Mouse (Mus musculus) bone marrow, adult 2 months (tissue): ENCODE results near the gene Gpat2. TPM values are rescaled to one million over a fixed set of nuclear protein-coding genes. Genes with fewer than 3 reads are reported as not detected.
A peak's percentile ranks its signal among the peaks of the same experiment; 100 is the strongest.

Experiments
- H3K27ac ChIP-seq: fragments of 200-500 bp; 2 replicates; pipeline ENCODE4 v1.5.1; 2012; ENCODE audit warnings: low read depth, mild to moderate bottlenecking, control low read depth, inconsistent platforms, low read length; ENCODE audit not compliant: control insufficient read depth, poor library complexity, insufficient read depth
- H3K4me1 ChIP-seq: fragments of 200-500 bp; 2 replicates; pipeline ENCODE4 v1.6.1; 2011; ENCODE audit warnings: low read length; ENCODE audit not compliant: control insufficient read depth, insufficient read depth
- H3K4me3 ChIP-seq: fragments of 200-500 bp; replicated peaks from 2 replicates; pipeline ENCODE3; 2011; ENCODE audit warnings: mild to moderate bottlenecking, low read depth, low read length, control low read depth; ENCODE audit not compliant: control insufficient read depth
- CTCF ChIP-seq: fragments of 200-500 bp; IDR thresholded peaks from 2 replicates; pipeline ENCODE4 v1.5.1; 2011; ENCODE audit warnings: low read length, control low read depth; ENCODE audit not compliant: control insufficient read depth, insufficient read depth
- POLR2A ChIP-seq: fragments of 200-500 bp; IDR thresholded peaks from 2 replicates; pipeline ENCODE4 v1.6.1; 2011; ENCODE audit warnings: low read depth, mild to moderate bottlenecking, control low read depth, low read length, borderline replicate concordance; ENCODE audit not compliant: control insufficient read depth
- WGBS: fragments of 180-500 bp; shearing (Covaris S2); methylation state at CpG from one replicate; pipeline ENCODE4 v1.1.7; 2018; 5-methylcytosine and 5-hydroxymethylcytosine counted together
- polyA plus RNA-seq: library from polyadenylated mRNA; stranded (reverse); fragments of >200 nt; gene quantifications from 2 replicates; pipeline ENCODE4 v1.2.4, GENCODE M21; 2011; ENCODE audit warnings: low replicate concordance; ENCODE audit not compliant: missing spikeins, insufficient read depth, insufficient read length

Gene Gpat2
- not detected in 2 replicates for polyA plus RNA-seq

GRCm38 (mm10) chr2:127424977-127425376 is at the start of gene Gpat2:
Gene Gpat2 (plus strand): TSS chr2:127425199.
- Histone ChIP-seq H3K4me3 (no peak within 1 kb of the TSS), H3K4me1 (no peaks in the 10 kb centered on the region), H3K27ac (no peak within 1 kb of the TSS)
- no peak for TF ChIP-seq POLR2A
- TF ChIP-seq CTCF: no peak
- 81% methylated on average over 17 of the region's 17 CpGs for WGBS

DNA sequence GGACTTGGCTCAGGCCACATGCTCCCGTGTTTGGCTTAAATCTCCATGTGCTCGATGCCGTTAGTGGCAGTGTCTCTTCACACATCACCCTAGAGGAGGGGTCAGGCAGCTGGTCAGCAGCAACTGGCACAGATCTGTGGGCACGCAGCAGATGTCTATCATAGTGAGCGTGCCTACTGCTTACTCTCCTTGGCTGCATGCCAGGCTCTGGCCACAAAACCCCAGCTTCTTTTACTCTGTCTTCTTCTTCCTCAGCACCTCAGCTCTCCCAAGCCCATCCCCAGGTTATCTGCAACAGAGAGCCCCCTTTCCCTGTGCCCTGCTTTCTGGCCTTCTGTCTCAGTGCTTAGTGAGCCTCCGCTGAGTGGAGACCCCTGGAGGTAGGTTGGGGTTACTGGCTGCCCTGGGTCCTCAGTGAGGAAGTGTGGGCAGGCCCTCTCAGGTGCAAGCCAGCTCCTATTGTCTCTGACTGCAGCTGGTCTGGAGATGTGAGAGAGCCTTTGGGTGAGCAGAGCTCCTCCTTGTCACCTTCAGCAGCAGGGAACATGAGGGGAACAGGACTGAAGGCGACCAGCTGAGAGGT is 49.1 kb upstream of the Gpat2 start:
- no peak overlapping the region for H3K4me3 ChIP-seq
- no peak overlapping the region for H3K27ac ChIP-seq
- WGBS: 13% methylated on average over 7 of the region's 7 CpGs
- TF ChIP-seq CTCF (peak; percentile 56; the same call in 1 of the 2 replicates), POLR2A (no peak)
- no peaks in the 10 kb centered on the region for H3K4me1 ChIP-seq

DNA sequence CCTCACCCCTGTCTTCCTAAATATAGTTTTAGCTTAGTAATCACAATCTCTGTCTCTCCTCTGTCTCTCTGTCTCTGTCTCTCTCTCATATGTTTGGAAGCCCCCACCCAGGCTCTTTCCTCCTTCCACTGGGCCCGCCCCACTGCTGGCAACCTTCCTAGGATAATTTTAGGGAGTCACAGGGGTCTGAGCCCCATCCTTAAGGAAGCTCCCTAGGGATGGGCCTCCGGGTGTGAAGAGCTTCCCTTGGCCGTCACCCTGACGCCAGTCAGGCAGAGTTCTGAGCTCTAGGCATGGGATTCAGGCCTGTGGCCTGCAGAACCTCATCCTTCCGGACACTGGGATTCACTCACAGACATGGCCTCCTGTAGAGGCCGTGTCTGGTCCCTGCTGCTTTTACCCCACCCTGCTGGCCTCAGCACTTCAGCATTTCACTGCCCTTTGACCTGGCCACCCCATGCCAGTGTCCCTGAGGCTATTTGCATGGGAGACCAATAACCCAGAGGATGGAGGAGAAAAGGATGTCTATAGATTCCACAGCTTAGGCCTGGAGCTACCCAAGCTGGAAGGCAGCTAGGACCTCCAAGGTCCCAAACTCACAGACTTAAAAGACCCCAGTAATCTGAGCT is 48.5 kb upstream of the Gpat2 start:
- H3K4me1 ChIP-seq: no peaks in the 10 kb centered on the region
- no peak overlapping the region for H3K27ac ChIP-seq
- no peak overlapping the region for H3K4me3 ChIP-seq
- TF ChIP-seq POLR2A: no peak
- no peak for TF ChIP-seq CTCF
- WGBS: 80% methylated on average over 6 of the region's 6 CpGs

DNA sequence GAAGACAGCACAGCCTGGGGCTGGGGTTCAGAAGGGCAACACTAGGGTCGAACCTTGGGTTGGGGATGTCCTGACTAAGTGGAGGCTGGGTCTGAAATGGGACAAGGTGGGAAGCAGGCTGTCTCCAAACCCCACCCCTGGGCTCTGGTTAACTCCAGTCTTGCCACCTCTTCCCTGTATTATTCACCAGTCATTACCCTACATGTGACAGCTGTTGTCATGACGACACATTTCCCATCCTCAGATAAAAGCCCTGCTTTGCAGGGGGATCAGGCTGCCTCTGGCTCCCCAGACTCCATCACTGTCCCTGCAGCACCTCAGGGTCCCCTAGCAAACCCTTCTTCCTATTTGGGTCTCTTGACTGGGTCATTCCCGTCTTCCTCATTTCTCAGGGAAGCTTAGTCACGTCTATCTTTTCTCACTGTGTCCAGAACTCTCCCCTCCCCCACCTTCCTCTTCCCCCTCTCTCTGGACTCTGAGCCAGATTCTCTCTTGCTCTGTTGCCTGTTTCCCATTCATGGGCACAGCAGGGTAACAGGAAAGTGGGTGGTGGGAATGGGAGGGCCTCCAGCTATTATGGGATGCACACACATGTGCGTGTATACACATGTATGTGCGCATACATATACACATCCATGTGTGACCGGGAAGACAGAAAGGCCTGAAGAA is 46.9 kb upstream of the Gpat2 start:
- no peak overlapping the region for H3K27ac ChIP-seq
- no peak overlapping the region for H3K4me3 ChIP-seq
- no peak for TF ChIP-seq POLR2A
- no peak for TF ChIP-seq CTCF
- no peaks in the 10 kb centered on the region for H3K4me1 ChIP-seq
- 57% methylated on average over 7 of the region's 7 CpGs for WGBS

DNA sequence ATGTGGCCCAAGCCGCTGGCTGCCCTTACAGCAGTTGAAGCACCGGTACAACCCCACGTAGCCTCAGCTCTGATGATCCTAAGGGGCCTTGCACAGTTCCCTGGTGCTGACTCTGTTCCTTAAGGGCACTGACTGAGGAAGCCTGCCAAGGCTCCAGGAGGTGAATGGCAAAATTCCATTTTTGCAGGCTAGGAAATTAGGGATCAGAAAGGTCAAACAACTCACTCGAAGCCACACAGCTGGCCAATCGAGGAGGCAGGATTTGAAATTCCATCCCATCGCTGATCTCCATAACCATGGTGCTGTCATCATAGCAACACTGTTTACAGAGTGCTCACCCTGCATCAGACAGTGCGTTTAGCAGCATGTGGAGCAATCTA is 46.4 kb upstream of the Gpat2 start:
- H3K4me3 ChIP-seq: no peak overlapping the region
- no peak overlapping the region for H3K27ac ChIP-seq
- 74% methylated on average over 7 of the region's 7 CpGs for WGBS
- no peaks in the 10 kb centered on the region for H3K4me1 ChIP-seq
- no peak for TF ChIP-seq CTCF
- TF ChIP-seq POLR2A: no peak

DNA sequence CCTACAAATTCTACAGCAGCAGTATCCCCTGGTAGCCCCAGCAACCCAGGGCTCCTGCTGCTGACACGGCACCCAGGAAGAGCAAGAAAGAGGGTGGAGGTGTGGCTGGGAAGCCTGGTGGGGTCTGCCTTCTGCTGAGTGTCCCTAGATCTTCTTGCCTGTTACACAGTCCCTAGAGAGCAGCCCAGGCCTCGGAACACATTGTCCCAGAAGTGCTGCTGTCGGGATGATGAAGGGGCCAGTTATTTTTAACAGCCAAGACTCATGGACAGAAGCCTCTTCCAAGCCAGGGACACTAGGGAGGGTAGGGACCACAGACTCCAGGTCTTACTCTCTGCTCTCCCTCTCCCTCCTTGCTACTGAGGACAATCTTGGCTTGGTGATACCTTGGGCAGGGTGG is 45.7 kb upstream of the Gpat2 start:
- Histone ChIP-seq H3K27ac (no peak overlapping the region), H3K4me1 (no peaks in the 10 kb centered on the region), H3K4me3 (no peak overlapping the region)
- WGBS: 71% methylated on average over 3 of the region's 3 CpGs
- no peak for TF ChIP-seq CTCF
- no peak for TF ChIP-seq POLR2A

DNA sequence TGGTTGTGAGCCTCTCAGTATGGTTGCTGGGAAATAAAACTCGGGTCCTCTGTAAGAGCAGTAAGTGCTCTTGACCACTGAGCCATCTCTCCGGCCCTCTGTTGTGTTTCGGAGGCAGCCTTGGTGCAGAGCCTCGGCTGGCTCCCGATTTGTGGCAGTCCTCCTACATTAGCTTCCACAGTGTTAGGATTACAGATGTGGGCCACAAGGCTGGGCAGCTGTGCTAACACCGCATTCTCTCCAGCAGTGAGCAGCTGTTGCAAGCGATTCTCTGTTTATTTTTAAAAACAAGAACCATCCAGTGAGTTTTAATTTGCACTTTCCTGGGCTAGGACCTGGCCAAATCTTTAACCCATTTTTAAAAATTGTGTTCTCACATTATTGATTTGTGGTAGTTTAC is 41.1 kb upstream of the Gpat2 start:
- 75% methylated on average over 7 of the region's 7 CpGs for WGBS
- Histone ChIP-seq H3K4me1 (no peaks in the 10 kb centered on the region), H3K27ac (no peak overlapping the region), H3K4me3 (no peak overlapping the region)
- no peak for TF ChIP-seq CTCF

DNA sequence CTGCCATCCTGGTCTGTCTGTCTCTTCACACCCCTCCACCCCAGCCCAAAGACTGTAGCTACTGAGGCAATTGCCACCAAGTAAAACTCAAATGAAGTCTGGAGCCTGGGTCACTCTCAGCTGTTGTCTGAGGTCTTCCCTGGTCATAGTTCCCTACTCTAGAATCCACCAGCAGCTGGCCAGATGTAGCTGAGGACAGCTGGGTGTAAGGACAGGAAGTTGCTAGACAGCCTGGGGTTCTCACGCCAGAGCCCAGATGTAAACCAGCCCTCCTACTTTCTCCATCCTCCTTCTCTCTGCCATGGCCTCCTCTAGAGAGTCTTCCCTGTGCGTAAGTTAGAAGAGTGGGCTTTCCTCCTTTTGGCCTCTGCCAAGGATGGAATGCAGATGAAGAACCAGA is 37.5 kb upstream of the Gpat2 start:
- WGBS: 54% methylated on average over 2 of the region's 2 CpGs
- no peaks in the 10 kb centered on the region; the same call in 1 of the 2 replicates for H3K4me1 ChIP-seq
- H3K4me3 ChIP-seq: no peak overlapping the region
- no peak overlapping the region for H3K27ac ChIP-seq
- TF ChIP-seq POLR2A (no peak), CTCF (no peak)

DNA sequence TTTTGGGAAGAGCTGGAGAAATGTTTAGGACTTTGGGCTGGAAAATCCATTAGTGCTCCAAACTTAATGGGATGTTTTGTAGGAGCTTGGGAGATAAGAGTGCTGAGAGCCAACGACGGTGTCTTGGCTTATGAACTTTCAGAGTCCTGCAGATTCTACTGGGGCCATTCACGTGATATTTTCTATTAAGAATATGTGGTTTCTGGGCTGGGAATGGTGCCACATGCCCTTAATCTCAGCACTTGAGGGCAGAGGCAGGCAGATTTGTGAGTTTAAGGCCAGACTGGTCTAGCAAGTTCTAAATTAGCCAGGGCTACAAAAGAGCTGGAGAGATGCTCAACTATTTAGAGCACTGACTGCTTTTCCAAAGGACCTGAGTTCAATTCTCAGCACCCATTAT is 34.6 kb upstream of the Gpat2 start:
- H3K4me3 ChIP-seq: no peak overlapping the region
- no peak for TF ChIP-seq POLR2A
- no peak for TF ChIP-seq CTCF
- no peaks in the 10 kb centered on the region; the same call in 1 of the 2 replicates for H3K4me1 ChIP-seq
- no peak overlapping the region for H3K27ac ChIP-seq
- WGBS: 73% methylated on average over 3 of the region's 3 CpGs
